Mouse (Mus musculus): Measurements from ENCODE around the gene Arhgap8. TPM values are rescaled to one million over a fixed set of nuclear protein-coding genes. Genes with fewer than 3 reads are reported as not detected.
"Not testable (repeated sequence)": the region's sequence is repeated elsewhere in the genome, so short reads cannot be mapped to it uniquely, and the experiment has no call there.

The Arhgap8 gene
- polyA plus RNA-seq, 1 experiment from 2014 or later: 4.1 TPM

DNA sequence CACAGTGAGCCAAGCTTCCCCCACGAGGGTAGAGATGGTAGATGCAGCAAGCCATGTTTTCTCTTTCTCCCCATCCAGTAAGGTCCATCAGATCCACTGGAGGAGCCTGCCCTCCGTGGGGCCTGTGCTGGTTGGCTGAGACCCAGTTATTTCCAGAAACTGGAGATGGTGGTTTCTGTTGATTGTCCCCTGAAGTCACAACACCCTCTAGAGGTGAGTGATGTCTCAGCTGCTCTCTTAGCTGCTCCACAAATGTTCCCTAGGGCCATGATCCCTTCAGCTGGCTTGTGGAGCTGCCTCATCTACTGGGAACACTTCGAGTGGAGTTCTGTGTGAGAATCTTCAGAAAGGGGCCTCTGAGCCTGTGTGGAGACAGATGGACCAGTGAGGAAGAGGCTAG lies 1.1 kb upstream of the Arhgap8 start:
- H3K4me1 ChIP-seq: peaks cover 22% of the 10 kb centered on the region
- H3K36me3 ChIP-seq: no peaks in the 10 kb centered on the region
- H3K27me3 ChIP-seq: peaks cover 19% of the 10 kb centered on the region
- H3K9ac ChIP-seq: no peak overlapping the region
- no peak overlapping the region for H3K4me3 ChIP-seq
- no peaks in the 10 kb centered on the region for H3K9me3 ChIP-seq
- 63% methylated on average over 3 of the region's 3 CpGs for WGBS
- no peak overlapping the region for H3K27ac ChIP-seq
- ATAC-seq (ENCODE audit: insufficient number of reproducible peaks, insufficient read depth, low FRiP score, low TSS enrichment): no peak
- H3K4me2 ChIP-seq (replicated peaks): no peak overlapping the region

DNA sequence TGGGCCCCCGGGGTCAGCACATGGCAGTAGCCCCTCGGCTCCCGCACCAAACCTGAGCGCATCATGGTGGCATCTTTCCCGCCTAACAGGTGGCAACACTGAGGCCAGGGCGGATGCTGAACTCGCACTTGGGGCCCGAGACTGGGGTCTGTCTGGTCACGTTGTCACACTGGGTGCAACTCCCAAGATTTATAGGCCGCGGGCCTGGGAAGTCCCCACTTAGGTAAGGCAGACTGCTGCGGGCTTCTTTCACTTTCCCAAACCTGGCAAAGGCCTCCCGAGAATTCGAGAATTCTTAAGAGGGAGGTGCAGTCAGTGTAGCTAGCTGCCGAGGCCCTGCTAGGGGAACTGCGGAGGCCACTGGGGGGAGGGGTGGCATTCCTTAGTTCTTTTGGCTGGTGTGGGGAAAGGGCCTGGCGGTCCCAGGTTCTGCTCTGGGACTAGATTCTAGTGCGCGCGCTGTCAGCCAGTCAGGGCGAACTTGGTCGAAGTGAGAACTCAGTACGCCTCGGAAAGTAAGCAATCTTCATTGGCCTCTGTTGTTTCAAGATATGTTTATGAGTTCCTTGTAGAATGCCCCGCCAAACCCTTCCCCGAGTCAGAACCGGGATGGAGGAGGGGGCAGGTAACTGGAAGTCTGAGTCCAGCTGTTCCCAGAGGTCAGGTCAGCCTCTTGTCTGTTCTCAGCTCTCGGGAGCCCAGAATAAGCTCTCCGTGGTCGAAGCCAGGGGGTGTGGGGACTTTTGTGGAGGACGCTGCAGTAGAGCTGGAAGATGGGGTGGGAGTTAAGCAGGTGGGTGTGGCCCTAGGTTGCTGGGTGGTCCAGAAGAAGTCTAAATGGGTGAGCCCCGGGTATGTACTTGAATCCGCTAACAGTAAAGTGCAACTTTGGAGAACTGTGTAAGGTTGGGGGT lies 696 bp downstream of the Arhgap8 start:
- Histone ChIP-seq H3K9ac (peak overlapping the region; percentile 30), H3K4me1 (peaks cover 20% of the 10 kb centered on the region), H3K27ac (peak overlapping the region; percentile 41; the same call in 1 of the 2 replicates), H3K4me3 (peak overlapping the region; percentile 38), H3K4me2 (replicated peaks) (peak overlapping the region; percentile 80), H3K36me3 (no peaks in the 10 kb centered on the region), H3K27me3 (peaks cover 19% of the 10 kb centered on the region), H3K9me3 (no peaks in the 10 kb centered on the region)
- WGBS: 5% methylated on average over 33 of the region's 33 CpGs
- ATAC-seq (ENCODE audit: insufficient number of reproducible peaks, insufficient read depth, low FRiP score, low TSS enrichment): no peak

DNA sequence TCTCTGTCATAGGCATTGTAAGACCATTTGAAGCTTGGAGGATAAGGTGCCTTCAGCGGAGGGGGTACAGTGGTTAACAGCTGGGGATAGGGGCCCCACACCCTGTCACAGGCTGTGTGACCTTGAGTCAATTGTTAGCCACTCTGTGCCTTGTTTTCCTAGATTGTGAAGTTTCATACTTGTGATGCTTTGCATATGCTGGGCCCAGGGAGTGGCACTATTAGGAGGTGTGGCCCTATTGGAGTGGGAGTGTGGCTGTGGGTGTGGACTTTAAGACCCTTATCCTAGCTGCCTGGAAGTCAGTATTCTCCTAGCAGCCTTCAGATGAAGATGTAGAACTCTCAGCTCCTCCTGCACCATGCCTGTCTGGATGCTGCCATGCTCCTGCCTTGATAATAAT lies 3.8 kb downstream of the Arhgap8 start:
- 100% methylated on average over 1 of the region's 1 CpGs for WGBS
- H3K9me3 ChIP-seq; H3K27ac ChIP-seq; ATAC-seq (ENCODE audit: insufficient number of reproducible peaks, insufficient read depth, low FRiP score, low TSS enrichment); H3K4me2 ChIP-seq (replicated peaks); H3K9ac ChIP-seq; H3K4me3 ChIP-seq; H3K36me3 ChIP-seq: not testable (repeated sequence)
- peaks cover 27% of the 10 kb centered on the region for H3K4me1 ChIP-seq
- peaks cover 19% of the 10 kb centered on the region for H3K27me3 ChIP-seq

DNA sequence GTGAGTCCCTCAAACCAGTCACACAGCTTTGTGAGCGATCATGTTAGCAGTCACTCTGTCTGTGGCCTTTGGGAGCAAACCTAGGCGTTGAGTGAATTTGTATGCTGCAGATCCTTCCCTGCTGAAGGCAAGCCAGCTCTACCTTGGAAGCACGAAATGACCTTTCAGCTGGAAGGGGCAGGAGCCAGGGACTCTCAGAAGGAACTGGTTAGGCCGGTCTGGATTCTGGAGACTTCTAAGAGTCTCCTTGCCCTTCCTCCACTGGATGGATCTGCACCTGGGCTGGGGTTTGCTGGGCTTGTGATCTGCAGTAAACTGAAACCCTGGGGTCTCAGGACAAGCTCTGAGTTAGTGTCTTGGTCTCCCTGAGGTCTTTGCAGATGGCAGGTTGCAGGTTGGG lies 4.3 kb downstream of the Arhgap8 start:
- ATAC-seq (ENCODE audit: insufficient number of reproducible peaks, insufficient read depth, low FRiP score, low TSS enrichment): no peak
- Histone ChIP-seq H3K4me3 (no peak overlapping the region), H3K27me3 (peaks cover 13% of the 10 kb centered on the region), H3K36me3 (no peaks in the 10 kb centered on the region), H3K4me1 (peaks cover 27% of the 10 kb centered on the region), H3K9ac (no peak overlapping the region), H3K27ac (no peak overlapping the region), H3K9me3 (no peaks in the 10 kb centered on the region), H3K4me2 (replicated peaks) (no peak overlapping the region)
- WGBS: 50% methylated on average over 4 of the region's 4 CpGs

DNA sequence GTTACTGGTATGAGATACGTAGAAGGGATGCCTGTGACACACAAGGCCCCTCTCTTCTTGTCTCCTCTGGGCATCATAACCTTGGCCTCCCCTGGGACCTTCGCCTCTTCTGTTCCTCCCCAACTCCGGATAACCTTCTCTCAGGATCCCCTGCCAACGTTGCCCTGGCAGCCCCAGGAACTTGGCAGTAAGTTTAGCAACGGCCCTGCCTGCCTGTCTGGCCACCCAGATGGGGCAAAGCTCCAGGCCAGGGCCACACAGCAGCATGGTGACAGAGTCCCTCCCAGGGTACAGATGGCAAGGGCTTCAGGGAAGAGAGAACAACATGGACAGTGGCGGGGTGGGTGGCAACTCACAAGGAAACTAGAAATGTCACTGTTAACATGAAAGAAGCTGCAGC lies 9.8 kb downstream of the Arhgap8 start:
- Histone ChIP-seq H3K4me1 (peaks cover 7% of the 10 kb centered on the region; the same call in 1 of the 2 replicates), H3K27me3 (no peaks in the 10 kb centered on the region), H3K27ac (no peak overlapping the region), H3K36me3 (no peaks in the 10 kb centered on the region), H3K4me3 (no peak overlapping the region), H3K9ac (no peak overlapping the region), H3K9me3 (no peaks in the 10 kb centered on the region), H3K4me2 (replicated peaks) (no peak overlapping the region)
- ATAC-seq (ENCODE audit: insufficient number of reproducible peaks, insufficient read depth, low FRiP score, low TSS enrichment): no peak
- WGBS: 82% methylated on average over 6 of the region's 6 CpGs

DNA sequence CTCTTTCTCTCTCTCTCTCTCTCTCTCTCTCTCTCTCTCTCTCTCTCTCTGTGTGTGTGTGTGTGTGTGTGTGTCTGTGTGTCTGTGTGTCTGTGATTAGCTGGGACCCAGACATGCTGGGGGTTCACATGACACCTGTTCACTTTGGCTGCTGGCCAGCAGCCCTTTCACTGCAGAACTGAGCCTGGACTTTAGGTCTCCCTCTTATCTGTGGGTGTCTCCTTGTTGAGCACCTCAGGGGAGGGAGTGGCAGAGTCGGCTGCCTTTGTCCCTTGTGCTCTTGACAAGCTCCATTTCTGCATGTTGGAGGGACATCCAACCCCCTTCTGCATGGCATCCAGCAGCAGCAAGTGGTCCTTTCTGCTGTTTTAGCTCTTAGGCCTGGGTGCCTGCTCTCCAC lies 11.0 kb downstream of the Arhgap8 start:
- H3K9me3 ChIP-seq: no peaks in the 10 kb centered on the region
- H3K36me3 ChIP-seq: no peaks in the 10 kb centered on the region
- ATAC-seq (ENCODE audit: insufficient number of reproducible peaks, insufficient read depth, low FRiP score, low TSS enrichment): no peak
- 80% methylated on average over 1 of the region's 1 CpGs for WGBS
- H3K9ac ChIP-seq: no peak overlapping the region
- H3K4me3 ChIP-seq: no peak overlapping the region
- H3K4me1 ChIP-seq: peaks cover 7% of the 10 kb centered on the region; the same call in 1 of the 2 replicates
- no peak overlapping the region for H3K27ac ChIP-seq
- H3K27me3 ChIP-seq: no peaks in the 10 kb centered on the region
- H3K4me2 ChIP-seq (replicated peaks): no peak overlapping the region

DNA sequence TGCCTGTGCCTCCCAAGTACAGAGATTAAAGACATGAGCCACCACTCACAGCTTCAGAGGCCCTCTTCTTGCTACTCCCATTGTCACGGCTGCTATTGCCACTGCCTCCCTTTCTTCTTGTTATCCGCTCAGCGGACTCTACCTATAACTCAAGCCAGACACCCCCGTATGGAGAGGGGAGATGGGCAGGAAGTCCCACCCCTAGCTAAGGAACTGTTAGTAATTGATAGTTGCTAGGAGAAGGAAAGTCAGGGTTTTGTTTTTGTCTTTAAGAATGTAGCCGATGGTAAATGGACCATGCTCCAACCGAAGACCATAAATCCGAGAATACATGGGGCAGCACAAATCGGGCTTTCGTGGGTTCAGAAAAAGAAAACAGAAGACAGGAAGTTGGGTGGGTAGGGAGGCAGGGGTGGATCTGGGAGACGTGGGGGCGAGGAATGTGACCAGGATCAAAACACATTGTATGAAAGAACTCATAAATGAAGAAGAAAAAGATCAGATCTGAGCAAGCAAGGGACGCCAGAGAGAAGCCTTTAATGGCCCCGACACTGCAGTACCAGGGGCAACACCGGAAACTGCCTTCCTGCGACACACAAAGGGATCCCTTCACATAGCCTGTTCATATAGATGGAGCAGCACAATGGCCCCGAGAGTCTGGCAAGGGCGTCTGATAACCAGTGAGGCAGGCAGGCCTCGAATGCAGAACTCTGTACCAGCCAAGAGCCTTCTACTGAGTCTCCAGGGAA lies 12.0 kb downstream of the Arhgap8 start:
- H3K4me2 ChIP-seq (replicated peaks): no peak overlapping the region
- H3K9me3 ChIP-seq: no peaks in the 10 kb centered on the region
- 53% methylated on average over 18 of the region's 18 CpGs for WGBS
- no peaks in the 10 kb centered on the region for H3K36me3 ChIP-seq
- H3K4me3 ChIP-seq: no peak overlapping the region
- peaks cover 7% of the 10 kb centered on the region; the same call in 1 of the 2 replicates for H3K4me1 ChIP-seq
- no peak overlapping the region for H3K9ac ChIP-seq
- H3K27me3 ChIP-seq: no peaks in the 10 kb centered on the region
- H3K27ac ChIP-seq: no peak overlapping the region
- no peak for ATAC-seq (ENCODE audit: insufficient number of reproducible peaks, insufficient read depth, low FRiP score, low TSS enrichment)

DNA sequence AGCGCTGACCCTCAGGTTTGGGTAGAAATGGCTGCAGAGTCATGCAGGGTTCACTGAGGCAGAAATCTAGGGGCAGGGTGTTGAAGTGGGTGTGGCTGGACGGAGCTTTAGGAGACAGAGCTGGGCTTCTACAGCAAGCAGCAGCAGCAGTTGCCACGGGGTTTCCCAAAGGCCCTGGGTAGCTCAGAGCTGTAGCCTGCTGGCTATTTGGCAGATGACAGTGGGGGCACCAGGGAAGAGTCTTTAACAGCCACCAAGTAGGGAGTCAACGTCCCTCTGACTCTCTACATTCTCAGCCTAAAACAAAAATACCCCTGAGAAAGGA lies 12.5 kb downstream of the Arhgap8 start:
- H3K27me3 ChIP-seq: no peaks in the 10 kb centered on the region
- ATAC-seq (ENCODE audit: insufficient number of reproducible peaks, insufficient read depth, low FRiP score, low TSS enrichment): no peak
- H3K4me2 ChIP-seq (replicated peaks): no peak overlapping the region
- H3K36me3 ChIP-seq: no peaks in the 10 kb centered on the region
- no peak overlapping the region for H3K4me3 ChIP-seq
- H3K4me1 ChIP-seq: peaks cover 7% of the 10 kb centered on the region; the same call in 1 of the 2 replicates
- H3K9ac ChIP-seq: no peak overlapping the region
- H3K9me3 ChIP-seq: no peaks in the 10 kb centered on the region
- no peak overlapping the region for H3K27ac ChIP-seq
- 71% methylated on average over 4 of the region's 4 CpGs for WGBS

DNA sequence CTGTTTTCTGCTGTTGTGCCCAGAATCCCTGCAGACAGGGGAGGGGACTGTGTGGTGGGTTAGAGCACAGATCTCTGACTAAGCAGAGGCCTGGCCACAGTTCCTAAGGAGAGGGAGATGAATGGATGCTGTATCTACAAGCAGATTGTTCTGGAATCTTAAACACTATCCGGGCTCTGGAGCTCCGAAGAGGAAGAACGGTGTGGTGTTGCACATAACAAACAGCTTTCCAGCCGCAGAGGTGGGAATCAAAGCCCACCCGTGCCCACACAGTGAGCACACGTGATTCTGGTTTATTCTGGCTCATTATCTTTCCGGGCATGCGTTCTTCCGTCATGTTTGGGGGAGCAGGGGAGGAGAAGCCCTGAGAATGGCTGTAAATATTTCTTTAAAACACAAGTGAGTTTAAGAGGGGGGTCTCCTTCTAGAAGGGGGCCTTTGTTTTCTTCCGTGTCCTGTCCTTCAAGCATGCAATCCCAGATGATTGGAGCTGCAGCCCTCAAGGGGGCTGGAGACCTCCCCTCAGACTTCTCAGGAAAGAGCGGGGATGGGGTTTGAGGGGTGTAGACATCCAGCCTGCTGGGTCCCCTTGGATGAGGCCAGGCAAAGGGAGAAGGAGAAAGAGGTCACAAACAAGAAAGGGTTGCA lies 16.6 kb downstream of the Arhgap8 start:
- H3K27ac ChIP-seq: no peak overlapping the region

DNA sequence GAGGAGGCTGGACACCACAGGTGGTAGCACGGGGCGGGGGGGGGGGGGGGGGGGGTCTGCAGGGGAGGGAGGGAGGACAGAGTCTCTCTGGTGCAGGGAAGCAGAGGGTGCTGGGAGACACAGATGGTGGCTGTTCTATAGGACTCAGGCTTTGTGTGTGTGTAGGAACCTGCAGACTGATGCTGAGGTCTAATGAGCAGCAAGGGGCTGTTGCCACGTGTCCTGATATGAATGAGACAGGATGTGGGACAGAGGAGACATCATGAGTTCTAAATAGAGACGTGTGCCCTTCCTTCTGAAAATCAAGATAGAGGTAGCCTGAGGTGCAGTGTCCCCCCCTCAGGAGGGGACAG lies 17.1 kb downstream of the Arhgap8 start:
- no peaks in the 10 kb centered on the region for H3K27me3 ChIP-seq
- no peak overlapping the region for H3K9ac ChIP-seq
- no peaks in the 10 kb centered on the region for H3K36me3 ChIP-seq
- ATAC-seq (ENCODE audit: insufficient number of reproducible peaks, insufficient read depth, low FRiP score, low TSS enrichment): no peak
- H3K4me3 ChIP-seq: no peak overlapping the region
- no peaks in the 10 kb centered on the region for H3K9me3 ChIP-seq
- H3K4me1 ChIP-seq: no peaks in the 10 kb centered on the region
- H3K27ac ChIP-seq: no peak overlapping the region
- no peak overlapping the region for H3K4me2 ChIP-seq (replicated peaks)
- WGBS: 45% methylated on average over 3 of the region's 4 CpGs

More for the DNA sequence above, 16.6 kb downstream of the Arhgap8 start:
- WGBS: 53% methylated on average over 11 of the region's 11 CpGs
- no peaks in the 10 kb centered on the region for H3K36me3 ChIP-seq
- no peak overlapping the region for H3K4me3 ChIP-seq
- H3K4me1 ChIP-seq: no peaks in the 10 kb centered on the region
- H3K27me3 ChIP-seq: no peaks in the 10 kb centered on the region
- no peak for ATAC-seq (ENCODE audit: insufficient number of reproducible peaks, insufficient read depth, low FRiP score, low TSS enrichment)
- H3K9me3 ChIP-seq: no peaks in the 10 kb centered on the region
- H3K4me2 ChIP-seq (replicated peaks): no peak overlapping the region
- H3K9ac ChIP-seq: no peak overlapping the region

DNA sequence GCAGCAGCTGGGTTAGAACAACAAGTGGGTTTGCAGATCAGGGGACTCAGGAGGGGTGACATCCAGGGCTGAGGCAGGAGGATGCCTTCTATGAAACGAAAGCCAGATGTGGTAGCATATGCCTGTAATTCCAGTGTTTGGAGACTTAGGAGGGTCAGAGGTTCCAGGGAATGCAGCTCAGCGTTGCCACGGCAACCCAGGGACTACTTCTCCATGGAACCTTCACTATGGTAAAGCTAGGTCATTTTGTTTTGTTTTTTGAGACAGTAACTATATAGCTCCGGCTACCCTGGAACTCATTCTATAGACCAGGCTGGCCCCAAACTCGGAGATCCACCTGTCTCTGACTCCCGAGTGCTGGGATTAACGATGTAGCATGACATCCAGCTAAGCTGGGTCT lies 18.4 kb downstream of the Arhgap8 start:
- WGBS: 91% methylated on average over 7 of the region's 7 CpGs
- H3K27me3 ChIP-seq: no peaks in the 10 kb centered on the region
- H3K4me3 ChIP-seq: no peak overlapping the region
- no peaks in the 10 kb centered on the region for H3K4me1 ChIP-seq
- no peak overlapping the region for H3K9ac ChIP-seq
- no peak overlapping the region for H3K4me2 ChIP-seq (replicated peaks)
- no peak for ATAC-seq (ENCODE audit: insufficient number of reproducible peaks, insufficient read depth, low FRiP score, low TSS enrichment)
- H3K36me3 ChIP-seq: no peaks in the 10 kb centered on the region
- H3K27ac ChIP-seq: no peak overlapping the region
- no peaks in the 10 kb centered on the region for H3K9me3 ChIP-seq
